Mouse (Mus musculus): Measurements from ENCODE around the gene Ephx1. TPM values are rescaled to one million over a fixed set of nuclear protein-coding genes. Genes with fewer than 3 reads are reported as not detected.
A peak's percentile ranks its signal among the peaks of the same experiment; 100 is the strongest.

Gene Ephx1
- total RNA-seq, 1 experiment from 2014 or later: 50.7 TPM

DNA sequence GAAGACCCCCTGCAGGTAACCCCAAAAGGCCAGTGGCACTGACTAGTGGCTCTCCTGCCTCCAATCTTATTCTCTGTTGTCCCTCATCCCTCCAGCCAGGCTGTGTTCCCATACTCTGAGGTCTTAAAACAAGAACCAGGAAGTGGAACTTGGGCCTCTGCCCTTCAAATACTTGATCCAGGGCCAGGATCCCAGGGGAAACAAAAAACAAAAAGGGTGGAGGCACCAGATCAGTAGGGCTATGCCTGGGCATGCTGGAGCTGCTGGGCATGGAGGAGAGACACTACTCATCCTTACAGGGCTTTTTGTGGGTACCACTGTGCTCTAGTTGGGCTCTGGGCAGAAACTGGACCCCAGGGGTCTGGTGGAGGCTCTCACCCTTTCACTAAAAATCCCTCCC lies 5.1 kb downstream of the Ephx1 start:
- ATAC-seq (ENCODE audit: extremely low read depth, insufficient number of reproducible peaks, low FRiP score, poor library complexity, severe bottlenecking): no peak

DNA sequence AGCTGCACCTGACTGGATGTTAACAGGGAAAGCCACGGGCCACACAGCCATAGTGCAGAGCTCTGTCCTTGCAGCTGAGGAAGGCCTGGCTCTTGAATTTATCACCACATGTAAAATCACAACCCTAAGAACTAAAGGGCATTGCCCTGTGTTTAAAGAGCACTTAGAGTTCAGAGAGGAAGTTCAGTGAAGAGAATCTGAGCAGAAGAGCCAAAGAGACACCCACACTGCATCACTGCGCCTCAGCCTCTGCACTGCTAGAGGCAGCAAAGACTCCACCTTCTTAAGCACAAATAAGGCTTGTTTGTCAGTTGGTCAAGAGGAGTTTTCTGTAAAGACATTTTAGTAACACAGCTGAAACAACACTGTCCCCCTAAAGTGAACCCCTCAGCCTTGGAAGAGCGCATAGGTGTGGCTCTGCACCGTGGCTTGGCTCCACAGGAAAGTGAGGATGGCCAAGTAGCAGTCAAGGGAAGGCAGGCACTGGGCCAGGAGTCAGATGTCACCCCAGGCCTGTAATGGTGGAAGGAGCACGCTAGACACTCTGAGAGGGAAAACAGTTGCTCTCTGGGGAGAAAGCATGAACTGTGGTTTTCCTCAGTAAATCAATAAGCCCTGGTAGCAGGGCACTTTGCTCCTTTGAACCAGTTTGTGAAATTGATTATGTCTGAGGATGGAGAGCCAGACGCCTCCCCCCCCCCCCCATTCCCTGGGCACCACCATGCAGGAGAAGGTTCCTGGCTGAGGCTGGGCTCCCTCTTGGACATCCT lies 5.8 kb downstream of the Ephx1 start:
- ATAC-seq (ENCODE audit: extremely low read depth, insufficient number of reproducible peaks, low FRiP score, poor library complexity, severe bottlenecking): peak; percentile 30; the same call in 1 of the 2 replicates

DNA sequence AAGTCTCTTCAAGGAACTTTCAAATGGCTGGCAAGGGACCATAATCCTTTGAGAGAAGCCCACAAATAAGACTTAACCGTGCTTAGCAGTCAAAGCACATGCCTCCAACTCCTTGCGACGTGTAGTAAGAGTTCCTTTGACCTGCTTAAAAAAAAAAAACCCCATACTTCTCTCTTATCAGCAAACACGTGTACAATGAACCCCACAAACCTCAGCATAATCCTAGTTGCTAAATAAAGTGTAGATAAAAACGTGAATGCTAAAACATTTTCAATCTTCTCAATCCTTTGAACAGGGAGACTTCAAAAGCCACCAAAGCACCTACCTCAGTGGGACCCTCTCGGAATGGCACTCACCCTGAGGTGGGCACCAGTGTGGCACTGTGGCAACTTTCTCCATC lies 7.3 kb downstream of the Ephx1 start:
- ATAC-seq (ENCODE audit: extremely low read depth, insufficient number of reproducible peaks, low FRiP score, poor library complexity, severe bottlenecking): no peak

DNA sequence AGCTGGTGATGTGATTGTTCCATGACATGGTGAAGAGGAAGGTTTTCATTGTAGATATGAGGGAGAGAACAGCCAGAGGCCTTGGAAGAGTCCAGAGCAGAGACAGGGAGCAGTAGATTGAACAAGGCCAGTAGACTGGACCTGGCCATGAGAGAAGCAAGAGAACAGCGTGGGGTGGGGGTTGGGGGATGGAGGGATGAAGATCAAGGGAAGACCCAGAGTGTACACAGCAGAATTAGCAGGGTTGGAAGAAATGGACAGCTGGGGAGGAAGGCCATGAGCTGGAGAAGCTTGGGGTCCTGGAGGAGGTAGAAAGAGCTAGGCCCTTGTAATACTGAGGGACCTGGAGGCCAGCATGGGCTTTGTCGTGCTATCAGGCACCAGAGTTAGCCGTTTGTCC lies 8.3 kb downstream of the Ephx1 start:
- no peak for ATAC-seq (ENCODE audit: extremely low read depth, insufficient number of reproducible peaks, low FRiP score, poor library complexity, severe bottlenecking)

DNA sequence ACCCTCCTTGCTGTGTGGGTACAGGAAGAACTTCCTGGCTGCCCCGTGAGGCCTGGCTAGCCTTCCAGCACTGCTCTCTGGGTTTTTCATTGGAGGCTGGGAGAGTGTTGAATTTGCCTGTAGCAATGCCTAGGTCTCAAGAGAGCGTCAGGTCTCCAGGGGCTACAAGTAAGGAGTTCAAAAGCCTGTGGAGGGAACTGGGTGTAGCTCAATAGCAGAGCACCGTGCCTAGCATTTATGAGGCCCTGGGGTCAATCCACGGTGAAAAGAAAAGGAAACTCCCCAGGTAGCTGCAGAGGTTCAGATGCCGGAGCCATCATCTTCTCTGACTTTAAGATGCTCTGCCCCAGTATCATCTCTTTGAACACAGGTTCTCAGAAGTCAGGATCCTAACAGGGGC lies 9.1 kb downstream of the Ephx1 start:
- no peak for ATAC-seq (ENCODE audit: extremely low read depth, insufficient number of reproducible peaks, low FRiP score, poor library complexity, severe bottlenecking)

DNA sequence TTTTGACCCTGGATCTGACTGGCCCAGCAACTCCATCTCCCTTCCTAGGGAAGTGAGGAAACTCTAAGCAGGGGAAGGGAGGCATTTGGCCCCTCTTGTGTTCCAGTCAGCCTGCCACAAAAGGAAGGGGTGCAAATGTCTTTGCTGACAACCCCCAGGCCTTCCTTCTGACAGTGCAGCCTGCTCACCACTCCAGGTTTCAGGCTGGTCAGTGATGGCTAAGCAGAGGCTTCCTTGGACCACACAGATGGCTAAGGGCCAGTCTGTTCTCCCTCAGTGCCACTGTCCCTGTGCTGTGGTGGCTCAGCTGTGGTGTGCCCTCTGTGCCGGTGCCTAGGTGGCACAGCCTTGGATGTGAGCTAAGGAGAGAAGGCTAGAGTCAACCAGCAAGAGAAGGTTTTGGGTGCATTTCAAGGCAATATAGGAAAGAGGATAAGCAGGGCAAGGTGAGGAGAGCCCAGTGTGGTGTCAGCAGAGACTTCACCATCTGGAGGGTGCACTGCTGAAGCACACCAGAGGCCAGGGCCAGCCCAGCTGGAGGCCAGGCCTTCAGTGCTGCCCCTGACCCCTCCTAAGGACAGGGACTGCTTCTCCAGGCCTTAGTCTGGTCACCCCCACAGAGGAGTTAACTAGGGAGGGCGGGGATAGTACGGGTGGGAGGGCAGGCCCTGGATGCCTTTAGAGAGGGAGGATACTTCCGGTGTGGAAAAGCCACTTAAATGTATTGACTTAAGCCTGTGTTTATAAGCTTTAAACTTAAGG lies 10.4 kb downstream of the Ephx1 start:
- no peak for ATAC-seq (ENCODE audit: extremely low read depth, insufficient number of reproducible peaks, low FRiP score, poor library complexity, severe bottlenecking)

DNA sequence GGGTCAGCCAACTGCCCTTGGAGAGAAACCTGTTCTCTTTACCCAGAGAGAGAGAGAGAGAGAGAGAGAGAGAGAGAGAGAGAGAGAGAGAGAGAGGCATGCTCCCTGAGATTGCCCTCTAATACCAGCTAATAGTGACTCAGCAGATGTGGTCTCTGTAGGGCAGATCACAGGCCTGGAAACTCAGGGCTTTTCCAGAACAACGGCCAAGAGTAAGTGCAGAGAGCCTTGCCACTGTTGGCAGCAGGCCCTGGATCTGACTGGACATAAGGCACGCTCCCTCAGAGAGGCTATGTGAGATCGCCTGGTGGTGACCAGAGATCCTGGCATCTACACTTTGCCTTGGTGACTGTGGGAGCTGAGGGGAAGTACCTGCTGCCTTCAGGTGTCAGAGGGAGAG lies 10.9 kb downstream of the Ephx1 start:
- no peak for ATAC-seq (ENCODE audit: extremely low read depth, insufficient number of reproducible peaks, low FRiP score, poor library complexity, severe bottlenecking)

DNA sequence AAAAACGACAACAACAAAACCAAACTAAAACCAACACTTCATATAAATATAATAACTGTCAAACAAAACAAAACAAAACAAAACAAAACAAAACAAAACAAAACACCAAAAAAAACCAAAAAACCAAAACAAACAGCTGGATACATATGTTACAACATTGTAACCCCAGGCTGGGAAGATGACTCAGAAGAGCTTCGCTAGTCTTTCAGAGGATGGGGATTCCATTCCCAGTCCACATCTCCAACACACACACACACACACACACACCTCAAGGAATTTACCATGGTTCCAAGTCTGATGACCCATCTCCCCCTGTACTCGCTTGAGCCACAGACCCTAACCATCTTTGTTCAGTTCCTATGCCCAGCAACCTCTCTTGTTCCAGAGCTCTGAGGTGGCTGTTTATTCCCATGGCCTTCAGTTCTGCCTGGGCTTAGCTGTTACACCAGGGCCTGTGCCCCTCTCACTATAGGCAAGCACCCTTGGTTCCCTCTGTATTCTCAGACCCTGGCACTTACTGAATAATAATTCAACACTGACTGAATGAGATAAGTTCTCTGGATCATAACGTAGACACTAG lies 11.6 kb downstream of the Ephx1 start:
- no peak for ATAC-seq (ENCODE audit: extremely low read depth, insufficient number of reproducible peaks, low FRiP score, poor library complexity, severe bottlenecking)

DNA sequence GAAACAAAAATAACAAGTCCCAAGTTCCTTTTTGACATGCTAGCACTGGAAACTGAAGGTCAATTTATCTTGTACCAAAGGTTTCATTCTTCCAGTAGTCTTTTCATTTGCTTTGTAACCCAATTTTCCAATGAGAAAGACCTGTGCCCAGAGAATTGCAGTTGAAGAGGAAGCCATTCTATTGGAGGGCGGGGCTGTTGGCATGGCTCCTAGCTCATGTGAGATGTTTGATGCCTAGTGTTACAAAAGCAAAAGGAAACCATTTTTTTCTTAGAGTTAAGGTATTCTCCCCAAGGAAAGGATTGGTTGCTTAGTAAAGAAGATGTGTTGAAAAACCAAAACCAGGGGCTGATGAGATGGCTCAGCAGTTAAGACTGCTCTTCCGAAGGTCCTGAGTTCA lies 12.4 kb downstream of the Ephx1 start:
- no peak for ATAC-seq (ENCODE audit: extremely low read depth, insufficient number of reproducible peaks, low FRiP score, poor library complexity, severe bottlenecking)

DNA sequence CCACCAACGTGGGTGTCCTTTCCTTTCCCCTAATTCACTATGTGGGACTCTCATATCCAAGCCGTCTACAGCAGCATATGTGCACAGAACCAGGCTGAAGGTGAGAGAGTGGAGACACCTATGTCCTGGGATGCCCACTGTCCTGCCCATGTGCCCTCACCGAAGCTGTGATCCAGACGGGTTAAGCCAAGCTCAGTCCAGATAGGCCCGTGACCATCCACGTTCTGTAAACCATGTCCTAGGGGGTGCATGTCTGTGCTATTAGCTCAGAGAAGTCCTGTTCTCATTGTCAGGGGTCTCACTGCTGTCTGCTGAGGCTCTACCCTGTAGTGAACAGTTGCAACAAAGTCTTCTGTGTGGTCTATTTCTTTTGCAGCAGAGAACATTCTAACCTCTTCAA lies 12.9 kb downstream of the Ephx1 start:
- ATAC-seq (ENCODE audit: extremely low read depth, insufficient number of reproducible peaks, low FRiP score, poor library complexity, severe bottlenecking): no peak

DNA sequence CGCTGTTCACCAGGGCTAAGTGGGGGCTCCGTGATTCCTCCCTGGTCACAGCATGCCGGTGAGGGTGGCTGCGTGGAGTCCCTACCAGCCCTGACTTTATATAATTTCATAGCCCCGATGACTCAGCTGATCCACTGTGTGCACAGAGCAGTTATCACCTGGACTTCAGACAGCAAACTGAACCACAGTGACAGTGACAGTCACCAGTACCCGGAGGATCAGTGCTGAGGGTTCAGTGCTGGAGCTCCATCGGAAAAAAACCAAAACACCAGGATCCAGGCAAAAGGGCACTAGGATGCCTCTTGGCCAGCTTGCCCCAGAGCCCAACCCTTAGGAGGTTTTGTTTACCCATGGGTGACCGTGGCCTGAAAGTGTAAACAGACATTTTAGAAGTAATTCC lies 15.4 kb downstream of the Ephx1 start:
- no peak for ATAC-seq (ENCODE audit: extremely low read depth, insufficient number of reproducible peaks, low FRiP score, poor library complexity, severe bottlenecking)

DNA sequence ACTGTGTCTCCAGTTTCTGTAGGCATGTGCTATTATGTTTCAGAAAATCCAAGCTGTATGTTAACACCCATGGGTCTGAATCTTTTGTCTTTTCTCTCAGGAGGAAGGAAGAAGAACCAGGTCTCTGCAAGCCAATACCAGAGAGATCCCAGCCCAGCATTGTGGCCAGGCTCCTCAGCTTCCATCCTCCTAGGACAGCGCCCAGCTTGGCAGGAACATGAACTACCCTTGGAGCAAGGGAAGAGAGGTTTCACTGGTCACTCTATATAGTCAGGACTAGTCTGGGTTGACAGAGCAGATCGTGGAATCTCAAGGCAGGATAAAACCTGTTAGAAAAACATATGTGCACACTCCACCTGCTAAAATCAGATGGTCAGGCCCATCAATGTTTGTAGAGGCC lies 16.9 kb downstream of the Ephx1 start:
- no peak for ATAC-seq (ENCODE audit: extremely low read depth, insufficient number of reproducible peaks, low FRiP score, poor library complexity, severe bottlenecking)

DNA sequence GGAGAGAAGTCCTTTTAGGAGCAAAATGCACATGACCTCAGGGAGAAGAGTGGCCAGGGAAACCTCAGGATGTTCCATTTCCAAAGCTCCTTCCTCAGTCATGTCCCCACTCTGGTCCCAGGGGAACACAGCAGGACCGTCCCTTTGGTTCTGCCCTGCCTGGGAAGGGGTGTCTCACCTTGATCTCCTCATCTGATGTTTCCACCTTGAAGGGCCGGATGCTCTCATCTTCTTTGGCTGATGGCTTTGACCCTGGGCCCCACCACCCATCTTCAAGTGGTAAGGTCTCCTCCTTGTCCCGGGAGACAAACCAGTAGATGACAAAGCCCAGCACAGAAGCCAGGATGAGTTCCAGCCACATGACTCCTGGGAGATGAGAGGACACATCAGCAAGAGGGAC lies 19.1 kb downstream of the Ephx1 start:
- no peak for ATAC-seq (ENCODE audit: extremely low read depth, insufficient number of reproducible peaks, low FRiP score, poor library complexity, severe bottlenecking)

DNA sequence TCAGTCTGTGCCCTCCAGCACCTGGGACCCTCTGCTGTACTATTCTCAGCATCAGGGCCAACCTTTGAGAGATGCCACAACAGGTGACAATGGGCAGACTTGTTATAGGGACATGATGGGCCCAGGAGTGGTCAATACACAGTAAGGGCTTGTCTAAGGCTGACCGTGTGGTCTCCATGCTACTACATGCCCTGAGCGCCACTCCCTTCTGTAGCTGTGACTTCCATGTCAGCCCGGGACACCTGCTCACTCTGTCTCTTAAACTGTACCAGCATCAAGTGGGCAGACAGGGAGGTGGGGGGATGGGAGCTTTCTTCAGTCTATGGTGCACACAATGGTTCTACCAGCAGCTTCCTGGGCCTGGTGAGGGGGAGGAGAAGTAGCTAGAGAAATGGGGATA lies 19.5 kb downstream of the Ephx1 start:
- ATAC-seq (ENCODE audit: extremely low read depth, insufficient number of reproducible peaks, low FRiP score, poor library complexity, severe bottlenecking): no peak

DNA sequence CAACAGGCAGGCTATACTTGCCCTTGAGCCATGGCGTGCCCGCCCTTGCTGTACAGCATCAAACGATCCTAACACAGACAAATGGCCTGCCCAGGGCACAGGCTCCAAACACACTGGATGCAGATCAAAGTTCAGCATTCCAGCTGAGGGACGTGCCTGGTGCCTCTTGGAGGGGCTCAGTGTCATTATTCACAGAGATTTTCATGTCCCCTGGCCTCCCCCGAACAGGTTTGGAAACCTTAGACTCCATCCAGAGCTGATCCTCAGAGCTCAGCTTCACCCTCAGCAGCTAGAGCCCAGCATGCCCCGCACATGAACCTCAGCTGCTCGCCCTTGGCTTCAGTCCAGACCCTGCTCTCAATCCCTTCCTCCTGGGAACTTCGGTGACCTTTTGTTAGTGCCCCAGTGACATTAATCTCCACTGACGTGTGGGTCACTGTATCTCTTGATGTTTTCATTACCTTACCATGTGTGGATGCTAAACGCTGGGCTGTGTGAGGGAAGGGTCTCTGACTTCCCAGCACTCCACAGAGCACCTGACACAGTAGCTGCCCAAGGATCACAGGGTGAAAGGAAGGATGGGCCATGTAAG lies 20.1 kb downstream of the Ephx1 start:
- no peak for ATAC-seq (ENCODE audit: extremely low read depth, insufficient number of reproducible peaks, low FRiP score, poor library complexity, severe bottlenecking)

DNA sequence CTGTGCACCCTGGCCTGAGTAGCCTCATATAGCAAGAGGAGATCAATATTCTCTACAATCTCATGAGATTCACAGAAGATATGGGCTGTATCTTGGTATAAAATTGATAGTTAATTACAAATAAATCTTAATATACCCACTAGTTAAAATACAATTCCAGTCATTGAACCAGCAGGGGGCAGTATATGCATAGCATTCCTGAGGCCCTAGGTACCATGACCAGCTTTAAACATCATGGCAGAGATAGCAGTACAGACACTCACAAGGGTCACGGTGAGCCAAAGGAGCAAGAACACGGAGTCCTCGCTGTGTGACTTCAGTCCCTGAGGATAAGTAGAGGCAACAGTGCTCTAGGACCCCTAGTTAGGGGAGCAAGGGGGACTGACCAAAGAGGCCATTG lies 28.6 kb downstream of the Ephx1 start:
- ATAC-seq (ENCODE audit: extremely low read depth, insufficient number of reproducible peaks, low FRiP score, poor library complexity, severe bottlenecking): no peak

DNA sequence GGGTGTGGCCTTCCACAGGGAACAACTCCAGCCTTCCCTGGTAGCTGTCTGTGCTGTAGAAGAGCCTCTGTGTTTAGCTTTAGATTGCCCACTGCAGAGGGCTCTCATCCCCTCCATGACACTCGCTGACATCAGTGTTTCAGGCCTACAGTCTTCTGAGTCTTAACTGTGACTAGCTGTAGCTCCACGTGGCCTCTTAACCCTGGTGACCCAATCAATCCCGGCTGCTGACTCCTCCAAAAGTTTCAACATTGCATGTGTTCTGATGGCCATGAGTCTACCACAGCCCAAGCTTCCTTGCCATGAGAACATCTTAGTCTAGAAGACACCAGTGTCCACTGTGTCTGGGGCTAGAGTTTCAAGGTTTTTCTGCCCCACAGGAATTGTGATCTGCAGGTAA lies 30.0 kb downstream of the Ephx1 start:
- no peak for ATAC-seq (ENCODE audit: extremely low read depth, insufficient number of reproducible peaks, low FRiP score, poor library complexity, severe bottlenecking)

DNA sequence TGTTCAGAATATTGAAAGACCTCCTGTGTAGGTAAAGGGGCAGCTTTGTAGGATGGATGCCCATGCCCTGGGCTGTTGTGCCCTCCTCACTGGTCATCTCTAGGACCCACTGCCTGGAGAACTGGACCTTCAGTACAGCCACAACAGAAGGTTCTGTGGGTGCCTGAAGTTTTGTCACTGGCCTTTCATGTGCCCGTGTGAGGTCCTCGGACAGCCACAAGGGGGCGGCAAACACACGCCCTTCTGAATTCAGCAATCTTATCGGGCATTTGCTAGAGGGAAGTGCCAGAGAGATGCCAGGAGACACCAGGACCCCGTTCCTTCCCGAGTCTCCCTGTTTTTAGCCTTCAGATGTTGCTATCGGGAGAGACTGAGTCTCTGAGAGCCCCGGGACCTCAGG lies 32.9 kb downstream of the Ephx1 start:
- ATAC-seq (ENCODE audit: extremely low read depth, insufficient number of reproducible peaks, low FRiP score, poor library complexity, severe bottlenecking): peak; percentile 70

DNA sequence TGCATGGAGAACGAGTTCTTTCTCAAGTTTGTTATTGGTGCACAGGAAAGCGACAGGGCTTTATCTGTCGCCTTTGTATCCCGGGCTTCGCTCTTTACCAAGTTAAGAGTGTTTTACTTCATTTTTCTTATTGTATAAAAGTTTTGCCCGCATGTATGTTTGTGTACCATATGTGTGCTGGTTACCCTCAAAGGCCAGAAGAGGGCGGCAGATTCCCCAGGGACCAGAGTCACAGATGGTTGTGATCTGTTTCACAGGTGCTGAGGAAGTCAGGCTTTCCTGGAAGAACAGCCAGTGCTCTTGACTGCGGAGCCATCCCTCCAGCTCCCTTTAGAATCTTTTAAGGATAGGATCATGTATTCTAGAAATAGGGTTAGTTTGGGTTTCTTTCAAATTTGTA lies 34.0 kb downstream of the Ephx1 start:
- no peak for ATAC-seq (ENCODE audit: extremely low read depth, insufficient number of reproducible peaks, low FRiP score, poor library complexity, severe bottlenecking)
